Mouse (Mus musculus): Measurements from ENCODE around the gene Eln.

Eln gene

GRCm38 (mm10) chr5:134746890-134747511 is at the start of gene Eln:
Gene Eln (minus strand): TSS chr5:134747323.
- DNase-seq, result peak; percentile 61

- peak; percentile 39 for DNase-seq
Observed at GRCm38 (mm10) chr5:134790080-134790995, 43.2 kb upstream of the Eln start.

- peak; percentile 65 for DNase-seq
Observed at GRCm38 (mm10) chr5:134788237-134788636, 41.1 kb upstream of the Eln start.

- DNase-seq, result peak; percentile 52
Observed at GRCm38 (mm10) chr5:134785691-134786371, 38.7 kb upstream of the Eln start.

GRCm38 (mm10) chr5:134783794-134784193 is 36.7 kb upstream of the Eln start:
- DNase-seq, result no peak

GRCm38 (mm10) chr5:134780963-134781362 is 33.8 kb upstream of the Eln start:
- DNase-seq, result no peak

- DNase-seq, result no peak
Observed at GRCm38 (mm10) chr5:134780146-134780545, 33.0 kb upstream of the Eln start.

- no peak for DNase-seq
Observed at GRCm38 (mm10) chr5:134776551-134776950, 29.4 kb upstream of the Eln start.

GRCm38 (mm10) chr5:134772522-134772921 is 25.4 kb upstream of the Eln start:
- DNase-seq, result no peak

GRCm38 (mm10) chr5:134771750-134772149 is 24.6 kb upstream of the Eln start:
- DNase-seq, result no peak

GRCm38 (mm10) chr5:134769181-134769580 is 22.1 kb upstream of the Eln start:
- no peak for DNase-seq

- DNase-seq, result no peak
Observed at GRCm38 (mm10) chr5:134765441-134765840, 18.3 kb upstream of the Eln start.

- DNase-seq, result no peak
Observed at GRCm38 (mm10) chr5:134763326-134763725, 16.2 kb upstream of the Eln start.

- DNase-seq, result no peak
Observed at GRCm38 (mm10) chr5:134761409-134762124, 14.4 kb upstream of the Eln start.

- DNase-seq, result no peak
Observed at GRCm38 (mm10) chr5:134756031-134756430, 8.9 kb upstream of the Eln start.

- no peak for DNase-seq
Observed at GRCm38 (mm10) chr5:134754096-134754495, 7.0 kb upstream of the Eln start.

GRCm38 (mm10) chr5:134750469-134750868 is 3.3 kb upstream of the Eln start:
- DNase-seq, result no peak

- DNase-seq, result peak; percentile 76
Observed at GRCm38 (mm10) chr5:134747947-134748618, 960 bp upstream of the Eln start.

- DNase-seq, result peak; percentile 49
Observed at GRCm38 (mm10) chr5:134747512-134747893, 380 bp upstream of the Eln start.

GRCm38 (mm10) chr5:134746201-134746600 is 922 bp downstream of the Eln start:
- DNase-seq, result no peak

GRCm38 (mm10) chr5:134745801-134746200 is 1.3 kb downstream of the Eln start:
- no peak for DNase-seq

- no peak for DNase-seq
Observed at GRCm38 (mm10) chr5:134745000-134745399, 2.1 kb downstream of the Eln start.
